Mouse (Mus musculus) G1E (cell line): ENCODE data around the gene Tecpr2. TPM values are rescaled to one million over a fixed set of nuclear protein-coding genes. Genes with fewer than 3 reads are reported as not detected.

Experiments
- ATAC-seq: 2 replicates; pipeline ENCODE4 v1.8.0; 2016; ENCODE audit warnings: mild to moderate bottlenecking; ENCODE audit not compliant: insufficient number of reproducible peaks, poor library complexity, low FRiP score, severe bottlenecking; ENCODE audit errors: extremely low read depth
- DNase-seq: peaks from one replicate; pipeline ENCODE4 v3.0.0; 2012; ENCODE audit warnings: low spot score
- H3K27me3 ChIP-seq: 2 replicates; pipeline ENCODE4 v1.6.1; 2012; ENCODE audit warnings: mild to moderate bottlenecking, low read length, inconsistent platforms; ENCODE audit not compliant: insufficient read depth
- H3K36me3 ChIP-seq: replicated peaks from 2 replicates; pipeline ENCODE3; 2012; ENCODE audit warnings: mild to moderate bottlenecking, inconsistent platforms
- H3K4me1 ChIP-seq: 2 replicates; pipeline ENCODE4 v1.6.1; 2012; ENCODE audit warnings: low read depth, low read length, inconsistent platforms, mixed read lengths; ENCODE audit not compliant: insufficient read depth
- H3K4me3 ChIP-seq: 2 replicates; pipeline ENCODE4 v1.5.1; 2012; ENCODE audit warnings: low read depth, mild to moderate bottlenecking, inconsistent platforms, low read length, moderate library complexity, mixed read lengths
- H3K9me3 ChIP-seq: replicated peaks from 2 replicates; pipeline ENCODE4 v1.6.1; 2012; ENCODE audit warnings: inconsistent platforms
- CTCF ChIP-seq: IDR thresholded peaks from 2 replicates; pipeline ENCODE4 v1.5.1; 2012; ENCODE audit warnings: low read depth, low read length, inconsistent platforms, mixed read lengths
- GATA1 ChIP-seq: IDR thresholded peaks from 2 replicates; pipeline ENCODE4 v1.6.1; 2012; ENCODE audit warnings: borderline replicate concordance, low read length, inconsistent platforms, mixed read lengths
- GATA2 ChIP-seq: IDR thresholded peaks from 2 replicates; pipeline ENCODE4 v1.6.1; 2012; ENCODE audit warnings: low read depth, low read length, inconsistent platforms, borderline replicate concordance
- POLR2AphosphoS5 ChIP-seq: IDR thresholded peaks from 2 replicates; pipeline ENCODE4 v1.6.1; 2012; ENCODE audit warnings: low read depth, low read length, inconsistent platforms; ENCODE audit not compliant: insufficient replicate concordance
- TAL1 ChIP-seq: conservative IDR thresholded peaks from 2 replicates; pipeline ENCODE4 v1.6.1; 2012; ENCODE audit warnings: low read depth, low read length, inconsistent platforms, mixed read lengths
- polyA plus RNA-seq: library from polyadenylated mRNA; stranded (reverse); fragments of >175 nt; gene quantifications from 2 replicates; pipeline ENCODE4 v1.2.3, GENCODE M21; 2012
- total RNA-seq, 2 experiments: library from RNA; stranded (forward) in 1 of 2; stranded (reverse) in 1 of 2; fragments of 200-1000 nt in 1 of 2; fragments of >200 nt in 1 of 2; fragmentation: Nextera tagmentation in 1 of 2; gene quantifications; 2 replicates each; pipeline ENCODE4 v1.2.3; 2014 to 2017

Gene Tecpr2
- total and polyA plus RNA-seq, 3 experiments: 5.6 to 13.9 (median 8.7) TPM

- peak; percentile 95 for DNase-seq
- Histone ChIP-seq H3K36me3 (no peaks in the 10 kb centered on the region), H3K4me3 (peak overlapping the region; percentile 72), H3K4me1 (peaks cover 63% of the 10 kb centered on the region), H3K27me3 (peaks cover 9% of the 10 kb centered on the region), H3K9me3 (no peaks in the 10 kb centered on the region)
- peak; percentile 87 for ATAC-seq
- TF ChIP-seq GATA1 (no peak), GATA2 (no peak), TAL1 (no peak), CTCF (no peak)
Measured at GRCm38 (mm10) chr12:110845131-110845880, 43.8 kb upstream of the Tecpr2 start.

GRCm38 (mm10) chr12:110846191-110846765, 42.8 kb upstream of the Tecpr2 start:
- no peak for ATAC-seq
- peaks cover 66% of the 10 kb centered on the region for H3K4me1 ChIP-seq

GRCm38 (mm10) chr12:110850010-110850928, 38.8 kb upstream of the Tecpr2 start, which contains the start of gene Zfp839:
Zfp839 (plus strand) TSS chr12:110850253.
- H3K9me3 ChIP-seq: no peaks in the 10 kb centered on the region
- peak within 1 kb of the TSS; percentile 77 for H3K4me3 ChIP-seq
- peaks cover 10% of the 10 kb centered on the region for H3K36me3 ChIP-seq
- ATAC-seq (peak; percentile 26; the same call in 1 of the 2 replicates), DNase-seq (peak; percentile 81)
- H3K27me3 ChIP-seq: peaks cover 21% of the 10 kb centered on the region
- H3K4me1 ChIP-seq: peaks cover 65% of the 10 kb centered on the region
- TF ChIP-seq POLR2AphosphoS5: no peak
- TF ChIP-seq CTCF: no peak
- no peak for TF ChIP-seq GATA2
- no peak for TF ChIP-seq GATA1
- TF ChIP-seq TAL1: no peak

More at GRCm38 (mm10) chr12:110846191-110846765, 42.8 kb upstream of the Tecpr2 start:
- H3K36me3 ChIP-seq: no peaks in the 10 kb centered on the region
- H3K4me3 ChIP-seq: no peak overlapping the region
- no peaks in the 10 kb centered on the region for H3K9me3 ChIP-seq
- no peak for TF ChIP-seq CTCF
- no peak for TF ChIP-seq GATA2
- no peak for TF ChIP-seq GATA1
- TF ChIP-seq TAL1: no peak
- no peak for TF ChIP-seq POLR2AphosphoS5
- peaks cover 6% of the 10 kb centered on the region; the same call in 1 of the 2 replicates for H3K27me3 ChIP-seq
- DNase-seq: no peak

- peaks cover 59% of the 10 kb centered on the region for H3K4me1 ChIP-seq
- H3K27me3 ChIP-seq: peaks cover 23% of the 10 kb centered on the region
- H3K36me3 ChIP-seq: peaks cover 17% of the 10 kb centered on the region
- no peak for ATAC-seq
- TF ChIP-seq POLR2AphosphoS5 (no peak), TAL1 (no peak), GATA2 (no peak), GATA1 (no peak), CTCF (no peak)
- DNase-seq: no peak
- H3K4me3 ChIP-seq: peak overlapping the region; percentile 77
- H3K9me3 ChIP-seq: no peaks in the 10 kb centered on the region
Measured at GRCm38 (mm10) chr12:110850929-110851256, 38.2 kb upstream of the Tecpr2 start.

- Histone ChIP-seq H3K4me3 (peak overlapping the region; percentile 77), H3K4me1 (peaks cover 54% of the 10 kb centered on the region), H3K36me3 (peaks cover 21% of the 10 kb centered on the region), H3K27me3 (peaks cover 23% of the 10 kb centered on the region), H3K9me3 (no peaks in the 10 kb centered on the region)
- peak; percentile 61 for DNase-seq
- peak; percentile 51 for ATAC-seq
- TF ChIP-seq TAL1: no peak
- no peak for TF ChIP-seq GATA2
- no peak for TF ChIP-seq GATA1
- no peak for TF ChIP-seq CTCF
- TF ChIP-seq POLR2AphosphoS5: no peak
Measured at GRCm38 (mm10) chr12:110851414-110851813, 37.6 kb upstream of the Tecpr2 start.

GRCm38 (mm10) chr12:110851923-110852322, 37.1 kb upstream of the Tecpr2 start:
- peaks cover 23% of the 10 kb centered on the region for H3K27me3 ChIP-seq
- H3K36me3 ChIP-seq: peaks cover 21% of the 10 kb centered on the region
- H3K4me3 ChIP-seq: no peak overlapping the region
- no peak for TF ChIP-seq CTCF
- TF ChIP-seq POLR2AphosphoS5: no peak
- no peak for TF ChIP-seq GATA1
- no peak for TF ChIP-seq TAL1
- no peak for TF ChIP-seq GATA2
- no peaks in the 10 kb centered on the region for H3K9me3 ChIP-seq
- peak; percentile 42 for ATAC-seq
- H3K4me1 ChIP-seq: peaks cover 50% of the 10 kb centered on the region
- peak; percentile 58 for DNase-seq
